Mouse (Mus musculus) hindlimb bud, embryonic 11.5 days (tissue): ENCODE results near the gene Nanos1.

Source experiments
- DNase-seq: peaks from one replicate; pipeline ENCODE4 v3.0.0-alpha.2; 2012; ENCODE audit warnings: low read depth, low spot score; ENCODE audit errors: extremely low spot score

Gene Nanos1

DNA sequence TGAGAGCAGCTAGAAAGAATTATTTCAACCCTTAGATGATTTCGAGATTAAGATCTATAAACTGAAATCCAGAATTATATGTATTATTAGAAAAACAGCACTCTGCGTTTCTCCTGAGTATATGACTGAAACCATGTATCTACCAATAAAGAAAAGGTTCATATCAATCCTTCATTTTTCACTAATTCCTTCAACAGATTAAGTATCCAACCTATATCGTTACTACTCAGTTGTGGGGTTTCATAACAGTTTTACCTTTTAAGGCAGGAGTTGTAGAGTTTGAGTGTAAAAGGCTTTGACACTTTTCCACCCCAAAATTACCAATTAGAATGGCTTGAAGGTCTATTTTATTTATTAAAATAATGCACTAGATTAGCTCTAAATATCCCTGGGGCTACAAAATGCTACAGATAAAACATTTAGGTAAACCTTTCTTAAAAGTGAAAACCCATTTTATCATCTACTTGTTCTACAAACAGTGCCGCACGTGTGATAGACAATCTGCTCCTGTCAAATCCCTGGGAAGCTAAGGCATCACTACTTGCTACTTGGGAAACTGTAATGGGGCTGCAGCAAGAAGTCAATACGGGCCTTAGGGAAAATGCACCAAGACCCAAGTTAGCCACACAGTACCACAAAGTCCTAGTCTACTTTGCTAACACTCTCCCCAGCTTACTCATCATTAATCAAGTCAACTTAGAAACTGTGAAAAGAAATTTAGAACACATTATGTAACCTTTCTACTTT is 32.6 kb downstream of the Nanos1 start:
- no peak for DNase-seq

DNA sequence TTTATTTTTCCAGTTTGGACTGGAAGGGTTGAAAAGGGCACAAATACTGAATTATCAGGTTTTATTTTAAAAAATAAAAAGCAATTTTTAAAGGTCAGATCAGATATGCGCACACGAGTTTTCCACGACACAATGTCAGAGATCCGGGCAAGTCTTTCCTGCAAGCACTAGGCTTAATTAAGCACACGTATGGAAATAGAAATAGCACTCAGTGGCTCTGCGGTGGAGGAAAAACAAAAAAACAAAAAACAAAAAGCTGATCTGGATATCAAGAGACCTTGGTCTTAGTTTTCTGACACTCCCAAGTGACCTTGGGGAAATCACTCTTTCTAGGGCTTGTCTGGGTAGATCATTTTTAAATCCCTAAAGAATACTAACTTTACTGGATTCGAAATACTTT is 33.7 kb downstream of the Nanos1 start:
- no peak for DNase-seq

DNA sequence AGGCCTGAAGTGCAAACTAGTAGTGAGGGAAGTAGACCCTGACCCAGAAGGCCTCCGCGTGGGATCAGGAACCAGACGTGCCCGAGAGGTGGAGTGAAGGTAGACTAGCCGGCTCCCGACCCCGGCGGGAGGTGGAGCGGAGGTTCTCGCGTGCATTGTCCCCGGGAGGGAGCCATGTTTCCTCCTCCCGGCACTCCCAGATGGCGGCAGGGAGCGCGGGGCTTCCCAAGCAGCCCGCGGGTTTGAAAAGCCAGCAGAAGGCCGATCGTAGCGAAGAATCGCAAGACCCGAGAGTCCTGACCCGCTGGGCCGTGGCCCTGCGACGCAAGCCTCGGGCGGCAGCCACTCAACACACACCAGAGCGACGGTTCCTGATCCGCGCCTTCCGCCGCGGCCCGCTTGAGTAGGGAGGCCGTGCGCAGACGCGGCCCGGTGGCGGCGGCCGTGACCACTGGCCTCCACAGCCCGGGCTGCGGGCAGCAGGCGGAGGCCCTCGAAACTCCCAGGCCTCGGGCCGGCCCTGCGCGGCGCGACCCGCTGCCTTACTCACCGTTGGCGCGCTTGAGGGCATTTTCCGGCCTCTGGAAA is 34.2 kb downstream of the Nanos1 start:
- DNase-seq, result no peak

- peak; percentile 84 for DNase-seq
Observed at GRCm38 (mm10) chr19:60790551-60791161, 34.9 kb downstream of the Nanos1 start, which contains the start of gene Eif3a. Gene Eif3a, minus strand, starts transcription at chr19:60790658.

DNA sequence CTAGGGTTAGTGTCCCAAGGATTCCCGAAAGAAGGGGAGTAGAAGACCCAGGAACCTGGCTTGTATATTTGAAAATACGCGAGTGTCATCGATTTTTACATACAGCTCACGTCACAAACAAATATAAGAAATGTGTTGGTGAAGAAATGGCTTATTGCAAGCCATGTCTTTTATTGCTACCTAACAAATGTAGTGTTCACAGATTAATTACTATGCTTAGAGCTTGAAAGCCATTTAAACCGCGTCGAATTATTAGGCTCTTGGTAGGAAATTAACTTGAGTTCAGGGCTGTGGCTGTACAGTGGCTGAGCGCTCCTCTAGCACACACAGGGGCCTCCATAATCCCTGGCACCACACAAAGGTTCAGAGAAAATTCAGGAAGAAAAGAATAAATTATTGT is 35.4 kb downstream of the Nanos1 start:
- DNase-seq, result no peak

GRCm38 (mm10) chr19:60793170-60793707 is 37.5 kb downstream of the Nanos1 start:
- DNase-seq, result no peak

- DNase-seq, result no peak
Observed at GRCm38 (mm10) chr19:60795244-60795643, 39.5 kb downstream of the Nanos1 start.

- no peak for DNase-seq
Observed at GRCm38 (mm10) chr19:60797415-60797814, 41.6 kb downstream of the Nanos1 start.

GRCm38 (mm10) chr19:60799867-60800569 is 44.2 kb downstream of the Nanos1 start:
- no peak for DNase-seq

- no peak for DNase-seq
Observed at GRCm38 (mm10) chr19:60804903-60805302, 49.1 kb downstream of the Nanos1 start.
